Mouse (Mus musculus) G1E (cell line): ENCODE results near the gene Car4.

ENCODE experiments used
- CTCF ChIP-seq: IDR thresholded peaks from 2 replicates; pipeline ENCODE4 v1.5.1; 2012; ENCODE audit warnings: low read depth, low read length, inconsistent platforms, mixed read lengths
- GATA1 ChIP-seq: IDR thresholded peaks from 2 replicates; pipeline ENCODE4 v1.6.1; 2012; ENCODE audit warnings: borderline replicate concordance, low read length, inconsistent platforms, mixed read lengths
- GATA2 ChIP-seq: IDR thresholded peaks from 2 replicates; pipeline ENCODE4 v1.6.1; 2012; ENCODE audit warnings: low read depth, low read length, inconsistent platforms, borderline replicate concordance
- POLR2AphosphoS5 ChIP-seq: IDR thresholded peaks from 2 replicates; pipeline ENCODE4 v1.6.1; 2012; ENCODE audit warnings: low read depth, low read length, inconsistent platforms; ENCODE audit not compliant: insufficient replicate concordance
- TAL1 ChIP-seq: conservative IDR thresholded peaks from 2 replicates; pipeline ENCODE4 v1.6.1; 2012; ENCODE audit warnings: low read depth, low read length, inconsistent platforms, mixed read lengths

GRCm38 (mm10) chr11:84944639-84945435 is 12.7 kb upstream of the Car4 start:
- TF ChIP-seq CTCF (no peak), GATA1 (no peak), POLR2AphosphoS5 (no peak), TAL1 (no peak), GATA2 (no peak)
